Mouse (Mus musculus) urinary bladder, postnatal 36 days (tissue): ENCODE measurements around the gene Pam16.
A peak's percentile ranks its signal among the peaks of the same experiment; 100 is the strongest.

ENCODE experiments used
- DNase-seq, 2 experiments: peaks; one replicate each; pipeline ENCODE4 v3.0.0; 2022; ENCODE audit warnings: low spot score in 2 of 2, mixed read lengths in 1 of 2

The Pam16 gene

GRCm38 (mm10) chr16:4611193-4611592 lies 13.6 kb downstream of the Pam16 start:
- no peak for DNase-seq

DNA sequence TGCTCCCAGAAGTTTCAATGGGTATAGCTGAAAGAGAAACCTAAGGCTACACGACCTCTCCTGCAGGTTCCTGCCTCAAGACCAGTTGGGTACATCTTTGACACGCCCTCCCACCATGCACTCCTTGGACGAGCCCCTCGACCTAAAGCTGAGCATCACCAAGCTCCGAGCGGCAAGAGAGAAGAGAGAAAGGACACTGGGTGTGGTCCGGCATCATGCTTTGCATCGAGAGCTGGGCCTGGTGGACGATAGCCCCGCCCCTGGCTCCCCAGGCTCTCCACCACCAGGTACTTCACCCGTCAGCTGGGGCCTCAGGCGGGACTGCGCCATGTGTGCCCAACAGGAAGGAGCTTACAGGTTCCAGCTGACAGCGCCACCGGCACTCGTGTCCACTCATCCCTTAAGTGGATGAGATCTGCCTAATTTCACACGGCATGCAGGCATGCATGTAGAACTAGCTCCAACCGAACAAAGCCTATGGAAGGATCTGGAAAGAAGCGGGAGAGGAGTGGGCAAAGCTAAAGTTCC lies 16.2 kb downstream of the Pam16 start:
- DNase-seq = no peak

- DNase-seq = peak; percentile 78 to 84
Measured at GRCm38 (mm10) chr16:4607818-4608531, 16.8 kb downstream of the Pam16 start.

DNA sequence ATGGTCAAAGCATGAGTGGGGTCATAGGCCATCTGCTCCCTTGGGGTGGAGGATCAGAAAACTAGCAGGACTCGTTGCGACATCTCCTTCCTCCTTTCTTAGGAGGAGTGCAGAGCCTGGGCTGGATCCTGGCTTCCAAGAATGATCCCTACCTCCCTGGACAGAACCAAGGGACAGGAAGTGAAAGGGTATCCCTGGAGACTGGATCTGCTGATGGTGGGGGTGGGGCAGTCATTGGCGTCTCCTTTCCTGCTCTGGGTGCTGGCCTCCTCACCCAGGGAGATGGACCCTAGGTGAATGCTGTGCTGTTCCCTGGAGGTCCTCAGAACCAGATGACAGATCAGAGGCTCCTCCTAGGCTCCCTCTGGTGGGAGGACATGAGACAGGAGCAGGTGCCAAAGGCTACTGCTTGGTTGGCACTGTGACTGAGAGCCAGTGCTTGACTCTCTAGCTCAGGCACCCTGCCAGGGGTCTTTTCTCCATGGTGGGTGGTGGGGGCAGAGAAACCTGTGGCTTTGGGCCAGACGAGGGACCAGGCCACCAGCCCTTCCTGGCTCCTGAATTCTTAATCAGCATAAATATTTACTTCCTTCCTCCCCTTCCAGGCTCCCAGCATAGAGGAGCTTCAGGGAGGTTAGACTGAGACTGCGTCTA lies 18.2 kb downstream of the Pam16 start:
- DNase-seq = no peak

DNA sequence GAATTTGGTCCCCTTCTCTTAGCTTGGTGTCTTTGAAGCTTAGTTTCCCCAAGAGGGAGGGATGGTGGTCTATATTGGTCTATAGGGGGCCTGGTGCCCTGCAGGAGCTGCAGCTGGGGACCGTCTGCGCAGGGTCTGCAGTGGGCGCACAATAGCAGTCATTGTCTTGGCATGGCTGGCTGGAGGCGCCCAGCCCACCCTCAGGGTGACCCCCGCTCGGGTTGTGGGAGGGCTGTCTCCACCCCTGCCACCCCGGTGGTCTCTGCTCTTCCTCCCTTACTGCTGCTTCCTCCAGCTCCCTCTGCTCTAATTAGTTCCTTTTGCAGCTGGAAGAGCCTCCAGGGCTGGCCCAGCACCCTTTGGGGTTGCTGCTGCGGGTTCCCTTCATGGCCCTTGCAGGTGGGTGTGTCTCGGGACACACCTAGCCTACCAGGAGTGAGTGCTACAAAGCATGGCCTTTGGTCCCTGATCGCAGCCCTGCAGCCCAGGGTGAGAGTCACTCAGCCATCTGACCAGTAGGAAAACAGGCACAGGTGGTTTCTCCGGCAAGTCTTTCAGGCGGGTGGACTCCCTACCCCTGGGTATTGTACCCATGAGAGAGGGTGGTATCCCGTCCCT lies 19.2 kb downstream of the Pam16 start:
- no peak for DNase-seq

DNA sequence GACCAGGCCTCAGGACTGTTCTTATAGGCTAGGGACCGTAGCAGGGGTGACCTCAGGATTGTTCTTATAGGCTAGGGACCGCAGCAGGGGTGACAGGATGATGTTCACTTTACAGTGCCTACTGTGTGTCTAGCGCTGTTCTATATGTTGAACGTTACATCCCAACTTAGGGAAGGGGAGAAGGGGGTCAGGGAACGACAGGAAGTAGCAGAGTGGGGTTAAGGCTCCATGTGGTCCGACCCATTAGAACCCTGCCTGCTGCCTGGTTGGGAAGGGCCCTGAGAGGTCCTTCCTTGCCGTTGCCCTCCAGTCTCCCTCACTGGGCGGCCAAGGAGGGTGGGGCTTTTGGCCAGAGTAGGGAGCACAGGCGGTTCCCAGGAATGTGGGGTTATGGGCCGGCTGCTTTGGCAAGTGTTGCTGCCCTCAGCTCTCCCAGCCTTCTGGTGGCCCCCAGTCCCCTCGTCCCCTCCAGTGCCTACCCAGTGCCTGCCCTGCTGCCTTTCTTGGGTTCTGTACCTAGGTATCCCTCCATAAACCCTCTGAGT lies 20.4 kb downstream of the Pam16 start:
- DNase-seq = no peak

DNA sequence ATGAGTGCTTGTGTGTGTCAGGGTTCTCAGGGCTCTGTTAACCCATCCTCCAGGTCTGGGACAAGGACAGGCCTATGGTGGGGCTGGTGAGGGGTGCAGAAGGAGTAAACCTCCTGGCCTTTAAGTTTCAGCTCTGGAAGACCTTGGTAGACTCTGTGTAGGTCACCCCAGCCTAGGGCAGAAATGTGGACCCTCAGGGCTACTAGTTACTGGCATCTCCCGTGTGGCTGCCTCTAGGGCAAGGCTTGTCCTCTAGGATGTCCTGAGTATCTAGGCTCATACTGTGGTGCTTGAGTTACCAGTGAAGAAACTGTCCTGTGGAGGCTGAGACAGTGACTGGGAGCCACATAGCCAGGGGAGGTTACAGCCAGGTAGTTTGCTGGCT lies 21.3 kb downstream of the Pam16 start:
- no peak for DNase-seq

DNA sequence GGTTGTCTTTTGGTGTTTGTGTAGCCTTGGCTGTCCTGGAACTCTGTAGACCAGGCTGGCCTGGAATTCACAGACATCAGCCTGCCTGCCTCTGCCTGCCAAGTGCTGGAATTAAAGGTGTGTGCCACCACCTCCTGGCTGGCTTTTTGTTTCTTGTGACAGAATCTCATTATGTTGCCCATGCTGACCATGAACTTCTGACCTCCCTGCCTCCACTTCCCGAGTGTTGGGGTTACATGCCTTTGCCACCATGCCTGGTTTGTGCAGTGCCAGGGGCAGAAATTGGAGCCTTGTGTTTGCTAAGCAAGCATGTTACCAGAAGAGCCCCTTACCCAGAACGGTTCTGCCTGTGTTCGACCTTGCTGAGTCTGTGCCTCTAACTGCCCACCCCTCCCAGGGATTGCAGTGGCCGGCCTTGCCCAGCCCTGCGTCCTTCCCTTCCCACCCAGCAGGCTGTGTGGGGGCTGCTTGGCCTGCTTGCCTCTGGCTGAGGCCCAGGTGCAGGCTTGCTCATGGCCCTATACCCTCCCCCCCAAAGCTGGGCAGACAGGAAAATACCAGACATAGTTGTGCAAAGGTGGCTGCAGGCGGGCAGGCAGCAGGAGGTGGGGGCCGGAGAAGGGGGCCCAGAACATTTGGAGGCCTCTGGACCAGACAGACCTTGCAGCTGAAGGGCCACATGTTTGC lies 21.9 kb downstream of the Pam16 start:
- DNase-seq = peak in 1 of 2 experiments; percentile 37

- no peak for DNase-seq
Measured at GRCm38 (mm10) chr16:4602189-4602588, 22.6 kb downstream of the Pam16 start.

DNA sequence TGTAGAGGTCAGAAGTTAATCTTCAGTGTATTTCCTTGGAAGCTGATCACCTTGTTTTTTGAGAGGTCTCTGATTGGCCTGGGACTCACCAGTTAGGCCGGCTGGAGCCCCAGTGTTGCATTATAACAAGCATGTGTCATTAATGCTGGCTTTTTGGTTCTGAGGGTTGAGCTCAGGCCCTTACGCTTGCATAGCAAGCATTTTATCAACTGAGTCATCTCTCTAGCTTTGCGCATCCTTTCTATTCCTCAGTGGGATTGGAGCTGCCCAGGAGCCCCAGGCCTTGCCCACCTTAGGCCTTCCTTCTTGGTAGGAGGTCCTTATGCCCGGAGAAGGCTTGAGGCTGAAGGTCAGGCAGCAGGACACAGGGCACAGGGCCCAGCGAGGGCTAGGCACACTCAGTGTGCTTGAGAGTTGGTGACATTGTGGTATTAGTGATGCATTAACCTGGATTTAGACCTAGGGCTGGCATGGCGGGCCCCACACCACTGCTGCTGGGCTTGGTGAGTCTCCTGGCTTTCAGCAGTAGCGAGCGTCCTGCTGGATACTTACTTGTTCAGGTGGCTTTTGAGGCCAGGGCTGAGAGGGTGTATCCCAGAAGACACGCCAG lies 24.0 kb downstream of the Pam16 start:
- no peak for DNase-seq

DNA sequence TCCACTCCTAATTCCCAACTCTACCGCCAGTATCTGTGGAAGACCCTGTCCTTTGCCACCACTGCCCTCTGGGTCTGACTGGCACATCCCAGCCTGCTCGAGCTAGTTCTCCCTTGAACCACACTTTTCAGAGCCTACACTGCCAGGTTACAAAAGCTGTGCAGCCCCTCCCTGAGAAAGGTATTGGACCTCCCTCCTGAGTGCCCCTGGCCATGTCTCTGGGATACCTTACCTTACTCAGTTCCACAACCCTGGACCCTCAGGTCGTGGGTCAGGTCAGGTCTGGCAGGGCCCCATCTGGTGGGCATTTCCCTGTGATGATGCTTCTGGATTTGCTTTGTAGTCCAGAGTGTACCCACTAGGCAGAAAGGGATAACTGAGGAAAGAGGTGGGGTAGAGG lies 25.2 kb downstream of the Pam16 start:
- DNase-seq = no peak

- DNase-seq = no peak
Measured at GRCm38 (mm10) chr16:4598891-4599543, 25.8 kb downstream of the Pam16 start.

DNA sequence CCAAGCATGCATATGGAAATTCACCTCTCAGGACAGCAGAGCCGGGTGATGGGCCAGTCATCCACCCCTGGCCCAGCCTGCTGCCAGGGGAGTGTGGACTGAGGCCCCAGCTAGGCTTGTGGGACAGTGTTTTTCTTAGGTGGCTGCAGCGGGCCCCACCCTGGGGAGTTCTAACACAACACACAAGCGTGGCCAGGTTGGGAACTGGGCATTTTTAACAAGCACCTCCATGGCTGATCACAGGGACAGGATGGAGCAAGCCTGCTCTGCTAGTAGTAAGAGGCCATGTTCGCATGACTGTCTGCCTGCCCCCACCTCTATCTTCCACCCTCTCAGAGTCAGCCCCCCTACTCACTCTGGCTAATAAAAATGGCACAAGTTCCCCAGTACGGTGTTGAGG lies 26.7 kb downstream of the Pam16 start:
- no peak for DNase-seq

DNA sequence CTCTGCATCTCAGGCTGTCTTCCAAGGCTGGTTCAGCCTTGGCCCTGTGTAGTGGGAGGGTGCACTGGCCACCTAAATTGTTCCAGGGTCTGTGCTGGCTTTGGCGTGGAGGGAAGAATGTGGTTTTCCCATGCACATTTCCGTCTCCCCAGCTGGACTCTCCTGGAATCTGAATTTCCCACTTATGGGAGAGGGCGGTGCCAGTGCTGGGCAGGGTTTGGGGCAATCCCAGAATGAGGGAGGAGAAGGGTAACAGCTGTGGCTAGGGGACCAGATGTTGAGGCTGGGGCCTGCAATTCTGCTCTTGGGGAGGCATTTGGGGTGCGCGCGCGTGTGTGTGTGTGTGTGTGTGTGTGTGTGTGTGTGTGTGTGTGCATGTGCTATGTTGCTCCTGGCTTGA lies 27.5 kb downstream of the Pam16 start:
- DNase-seq = no peak

GRCm38 (mm10) chr16:4596836-4597235 lies 28.0 kb downstream of the Pam16 start:
- DNase-seq = no peak

GRCm38 (mm10) chr16:4596141-4596728 lies 28.6 kb downstream of the Pam16 start:
- no peak for DNase-seq

DNA sequence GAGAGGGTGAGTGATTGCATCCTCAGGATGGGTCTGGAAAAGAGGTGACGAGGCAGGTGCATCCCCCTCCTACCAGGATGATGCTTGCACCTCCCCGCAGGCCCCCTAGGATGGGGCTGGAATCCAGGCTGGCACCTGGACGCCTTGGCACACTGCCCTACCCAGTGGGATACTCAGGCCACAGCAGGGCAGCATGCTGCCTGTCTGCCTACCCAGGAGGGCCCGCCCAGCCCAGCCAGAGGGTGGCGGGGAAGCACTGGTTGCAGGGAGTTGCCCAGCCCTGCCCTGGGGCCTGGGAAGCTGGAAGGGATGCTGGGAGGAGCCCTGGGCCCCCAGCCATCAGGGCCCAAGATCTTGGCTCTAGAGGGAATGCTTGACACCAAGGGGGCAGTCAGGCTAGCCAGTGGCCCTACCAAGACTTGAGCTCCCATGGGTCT lies 29.2 kb downstream of the Pam16 start:
- DNase-seq = peak in 1 of 2 experiments; percentile 36

DNA sequence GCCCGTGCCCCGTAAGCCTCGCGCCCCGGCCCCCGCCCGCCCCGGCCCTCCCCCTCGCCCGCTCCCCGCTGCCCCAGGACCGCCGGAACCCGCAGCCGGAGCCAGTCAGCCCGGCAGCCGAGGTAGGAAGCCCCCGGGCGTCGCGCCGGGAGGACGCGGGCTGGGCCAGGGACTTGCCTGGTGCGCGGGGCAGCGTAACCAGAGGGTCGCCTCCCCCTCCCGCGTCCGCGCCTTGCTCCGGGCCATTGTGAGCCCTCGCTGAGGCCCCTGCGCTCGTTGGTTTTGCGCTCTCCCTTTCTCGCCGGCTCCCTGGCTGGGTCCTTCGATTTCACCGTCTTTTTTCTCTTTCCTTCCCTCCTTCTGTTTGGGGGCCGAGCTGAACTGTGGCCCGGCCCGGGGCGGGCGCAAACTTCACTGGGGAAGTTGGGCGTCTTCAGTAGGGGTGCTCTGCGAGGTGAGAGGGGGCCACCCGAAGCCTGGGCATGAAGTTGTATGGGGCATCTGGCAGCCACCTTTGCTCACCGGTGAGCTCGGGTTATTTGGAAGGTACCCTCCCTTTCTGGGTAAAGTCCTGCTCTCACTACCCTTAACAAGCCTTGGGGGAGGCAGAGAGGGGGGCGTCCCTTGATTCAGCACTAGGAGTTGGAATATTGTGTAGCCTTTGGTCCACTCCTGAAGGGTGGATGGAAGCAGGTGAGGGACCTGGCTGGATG lies 29.8 kb downstream of the Pam16 start:
- DNase-seq = no peak

- peak in 1 of 2 experiments; percentile 32 for DNase-seq
Measured at GRCm38 (mm10) chr16:4593971-4594813, 30.6 kb downstream of the Pam16 start, which contains the start of gene Glis2. Gene Glis2, plus strand, starts transcription at chr16:4594713.
